Mouse (Mus musculus) thymus, adult 18-20 months (tissue): ENCODE data around the gene Tle4.
"Not testable (repeated sequence)": the region's sequence is repeated elsewhere in the genome, so short reads cannot be mapped to it uniquely, and the experiment has no call there.

Experiments
- DNase-seq, 2 experiments: peaks; one replicate each; pipeline ENCODE4 v3.0.0; 2022; ENCODE audit warnings: mixed read lengths in 2 of 2

The Tle4 gene

DNA sequence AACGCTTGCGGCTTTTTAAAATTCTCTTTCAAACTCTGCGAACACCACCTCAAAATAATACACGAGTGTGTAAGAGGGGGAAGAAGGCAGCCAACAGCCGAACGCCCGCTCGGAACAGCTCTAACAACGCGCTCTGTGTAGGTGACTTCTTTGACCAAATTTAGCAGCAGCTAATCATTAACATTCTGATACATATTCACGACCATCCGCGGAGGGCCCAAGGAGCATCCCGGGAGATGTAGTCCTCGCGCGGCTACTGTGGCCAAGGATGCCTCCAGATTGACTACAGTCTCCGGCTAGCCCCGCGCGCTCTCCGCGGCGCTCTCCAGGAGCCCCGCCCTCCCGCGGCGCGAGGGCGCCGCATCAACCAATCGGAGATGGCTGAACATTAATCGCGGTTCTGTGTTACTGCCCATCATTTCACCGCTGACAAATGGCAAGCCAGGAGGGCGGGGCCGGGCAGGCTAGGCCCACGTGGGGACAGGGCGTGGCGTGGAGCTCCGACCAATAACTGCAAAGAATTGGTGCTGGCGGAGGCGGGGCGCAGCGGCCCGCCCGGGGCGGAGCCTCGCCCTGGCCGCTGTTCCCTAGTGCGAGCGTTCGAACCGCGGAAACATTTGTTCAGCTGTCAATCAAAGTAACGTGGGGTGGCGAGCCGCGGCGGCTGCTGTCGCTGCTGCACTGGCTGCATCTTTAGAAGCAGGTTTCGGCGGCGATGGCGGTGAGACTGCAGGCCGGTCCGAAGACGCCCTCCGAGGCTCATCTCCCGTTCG lies at the start of gene Tle4:
TSS of gene Tle4 (minus strand) at position 135 of the 773 bp plus-strand sequence.
- DNase-seq = peak; percentile 100

DNA sequence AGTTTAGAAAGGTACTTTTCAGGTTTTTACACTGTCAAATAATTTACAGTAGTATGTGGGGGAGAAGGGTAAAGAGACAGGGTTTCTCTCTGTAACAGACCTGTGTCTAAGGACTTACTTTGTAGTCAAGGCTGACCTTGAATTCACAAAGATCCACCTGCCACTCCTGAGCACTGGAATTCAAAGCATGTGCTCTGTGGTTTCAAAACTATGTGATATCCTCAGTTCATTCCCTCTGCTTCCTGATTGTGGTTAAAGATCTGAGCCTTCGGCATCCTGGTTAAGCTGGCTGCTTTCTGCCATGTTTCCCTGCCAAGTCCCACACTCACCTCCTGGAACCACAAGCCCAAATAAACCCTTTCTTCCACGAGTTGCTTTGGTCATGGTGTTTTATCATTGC lies 47.8 kb upstream of the Tle4 start:
- no peak for DNase-seq

DNA sequence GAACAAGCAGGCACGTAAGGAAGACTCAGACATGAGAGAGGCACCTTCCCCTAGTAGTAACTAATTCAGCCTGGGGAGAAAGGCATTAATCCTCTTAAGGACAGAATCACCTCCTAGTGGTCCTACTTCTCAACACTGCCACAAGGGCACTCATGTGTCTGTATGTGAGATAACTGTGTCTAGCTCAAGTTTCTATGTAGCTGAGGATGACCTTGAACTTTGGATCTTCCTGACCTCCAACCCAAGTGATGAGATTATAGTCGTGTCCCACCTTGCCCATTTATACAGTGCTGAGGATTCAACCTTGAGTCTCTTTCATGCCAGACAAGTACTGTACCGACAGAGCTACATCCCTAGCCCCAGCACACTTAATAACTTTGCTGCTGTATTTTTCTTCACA lies 46.9 kb upstream of the Tle4 start:
- no peak for DNase-seq

DNA sequence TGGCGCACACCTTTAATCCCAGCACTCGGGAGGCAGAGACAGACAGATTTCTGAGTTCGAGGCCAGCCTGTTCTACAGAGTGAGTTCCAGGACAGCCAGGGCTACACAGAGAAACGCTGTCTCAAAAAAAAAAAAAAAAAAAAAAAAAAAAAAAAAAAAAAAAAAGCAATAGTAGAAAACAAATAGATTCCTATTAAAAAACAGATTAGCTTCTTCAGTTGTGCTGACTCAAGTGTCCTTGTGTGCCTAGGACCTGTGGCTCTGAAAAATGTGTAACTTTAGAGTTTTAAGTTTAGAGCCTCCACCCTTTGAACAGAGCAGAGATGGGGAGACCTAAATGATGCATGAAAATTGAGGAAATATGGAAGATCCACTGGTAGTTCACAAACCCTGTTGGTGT lies 45.2 kb upstream of the Tle4 start:
- DNase-seq = not testable (repeated sequence)

- DNase-seq = no peak
Observed at GRCm38 (mm10) chr19:14642663-14643062, 44.8 kb upstream of the Tle4 start.

GRCm38 (mm10) chr19:14635213-14635928 lies 37.5 kb upstream of the Tle4 start:
- no peak for DNase-seq

- DNase-seq = no peak
Observed at GRCm38 (mm10) chr19:14623355-14623754, 25.5 kb upstream of the Tle4 start.

GRCm38 (mm10) chr19:14620534-14620933 lies 22.7 kb upstream of the Tle4 start:
- no peak for DNase-seq

DNA sequence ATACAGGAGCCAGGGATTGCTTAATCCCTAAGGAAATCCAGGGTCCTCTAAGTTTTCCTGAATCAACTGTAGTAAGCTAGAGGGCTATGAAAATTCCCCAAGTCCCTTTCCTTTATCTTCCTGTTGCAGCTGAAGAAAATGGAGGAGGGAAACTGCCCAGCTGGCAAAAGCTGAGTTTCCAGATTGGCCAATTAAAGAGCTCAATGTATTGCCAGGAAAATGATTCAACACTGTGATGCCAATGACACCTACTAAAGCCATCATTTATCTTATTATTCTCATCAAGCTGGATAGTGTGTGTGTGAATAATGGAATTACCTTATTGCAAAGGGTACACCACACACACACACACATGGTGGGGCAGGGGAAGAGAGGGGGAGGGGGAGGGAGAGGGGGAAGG lies 22.0 kb upstream of the Tle4 start:
- no peak for DNase-seq

DNA sequence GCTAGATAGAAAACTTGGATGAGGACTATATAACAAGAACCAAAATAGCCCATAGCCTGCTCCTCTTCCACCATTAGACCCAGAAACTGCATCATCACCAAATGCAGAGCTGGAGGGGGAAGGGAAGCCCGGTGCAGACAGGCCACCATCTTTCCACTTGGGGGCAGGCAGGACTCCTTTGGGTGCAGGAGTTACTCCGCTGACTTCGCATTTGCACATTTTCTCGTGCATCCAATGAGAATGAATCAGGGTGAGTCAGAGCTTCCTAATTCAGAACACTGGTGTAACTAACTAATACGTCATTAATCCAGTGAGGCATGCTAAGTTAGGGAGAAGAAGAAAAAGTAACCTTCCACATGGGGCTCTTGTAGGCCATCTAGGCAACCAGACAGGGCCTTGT lies 17.0 kb upstream of the Tle4 start:
- DNase-seq = no peak

- no peak for DNase-seq
Observed at GRCm38 (mm10) chr19:14610542-14611317, 12.9 kb upstream of the Tle4 start.

GRCm38 (mm10) chr19:14600841-14601240 lies 3.0 kb upstream of the Tle4 start:
- no peak for DNase-seq

- DNase-seq = no peak
Observed at GRCm38 (mm10) chr19:14600354-14600753, 2.5 kb upstream of the Tle4 start.

- DNase-seq = no peak
Observed at GRCm38 (mm10) chr19:14599851-14600251, 2.0 kb upstream of the Tle4 start.

GRCm38 (mm10) chr19:14598690-14599288 lies 938 bp upstream of the Tle4 start:
- no peak for DNase-seq

GRCm38 (mm10) chr19:14596941-14597916 lies 622 bp downstream of the Tle4 start:
- DNase-seq = peak; percentile 26 to 37

DNA sequence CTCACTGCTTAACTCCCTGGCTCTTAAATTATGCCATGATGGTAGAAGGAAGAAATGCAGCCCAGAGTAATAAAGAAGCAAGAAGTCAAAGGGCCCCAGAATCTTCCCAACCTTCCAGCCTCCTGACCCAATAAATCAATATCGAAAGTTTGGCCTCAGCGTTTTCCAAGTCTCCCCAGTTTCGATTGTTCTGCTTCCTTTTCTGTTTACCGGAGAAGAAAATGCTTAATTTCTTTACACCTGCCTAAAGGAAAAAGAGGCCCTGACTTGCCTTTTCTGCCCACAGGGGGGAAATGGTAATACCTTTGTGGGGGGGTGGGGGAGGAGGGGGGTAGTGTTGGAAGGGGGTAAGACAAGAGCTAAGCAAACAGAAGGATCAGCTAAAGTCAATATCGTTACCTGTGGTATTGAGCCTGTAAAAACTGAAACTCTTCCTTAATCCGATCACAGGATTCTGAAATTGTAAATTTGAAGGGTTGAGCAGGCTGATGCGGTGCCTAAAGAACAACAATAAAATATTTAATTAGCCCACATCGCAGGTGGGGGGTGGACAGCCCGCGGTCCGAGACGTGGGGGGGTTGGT lies 1.4 kb downstream of the Tle4 start:
- no peak for DNase-seq

DNA sequence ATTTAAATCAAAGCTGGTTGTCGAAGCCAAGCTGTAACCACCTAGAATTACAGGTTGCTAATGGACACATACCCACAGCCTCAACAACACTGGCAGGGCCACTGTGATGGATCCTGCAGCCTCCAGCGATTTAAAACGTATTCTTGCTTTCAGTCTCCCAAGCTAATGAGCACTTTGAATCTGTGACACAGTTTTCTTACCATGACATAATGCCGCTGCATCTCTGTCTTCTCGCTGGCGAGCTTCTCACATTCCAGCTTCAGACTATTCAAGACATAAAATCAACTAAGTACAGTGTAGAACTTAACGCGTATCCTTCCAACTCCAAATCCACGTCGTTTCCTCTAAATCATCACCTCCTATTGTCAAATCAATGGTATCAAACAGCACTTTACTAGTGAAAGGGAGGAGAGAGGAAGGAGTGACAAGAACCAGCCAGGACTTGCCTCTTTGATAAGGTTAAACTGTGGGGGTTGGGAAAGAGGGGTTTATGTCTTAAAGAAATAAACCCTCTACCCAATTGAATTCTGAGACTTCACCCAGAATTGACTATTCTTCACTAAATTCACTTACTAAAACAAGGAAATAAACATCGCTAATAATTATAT lies 2.4 kb downstream of the Tle4 start:
- DNase-seq = no peak

DNA sequence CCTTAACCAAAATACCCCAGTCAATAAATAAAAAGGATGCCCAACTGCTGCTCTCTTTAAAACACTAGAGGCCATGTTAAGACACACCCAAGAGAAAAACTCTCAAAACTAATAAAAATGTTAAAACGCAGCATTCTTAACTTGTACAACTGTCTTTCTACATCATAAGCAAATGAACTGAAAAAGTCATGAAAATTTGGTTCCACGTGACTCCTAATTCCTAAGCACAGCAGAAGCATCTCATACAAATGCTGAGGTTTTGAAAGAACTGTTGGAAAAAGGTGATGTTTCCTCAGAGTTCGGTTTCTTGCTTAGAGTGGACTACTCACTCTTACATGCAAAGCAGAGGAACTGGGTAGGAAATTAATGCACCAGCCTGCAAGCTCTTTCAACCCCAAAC lies 3.3 kb downstream of the Tle4 start:
- no peak for DNase-seq

DNA sequence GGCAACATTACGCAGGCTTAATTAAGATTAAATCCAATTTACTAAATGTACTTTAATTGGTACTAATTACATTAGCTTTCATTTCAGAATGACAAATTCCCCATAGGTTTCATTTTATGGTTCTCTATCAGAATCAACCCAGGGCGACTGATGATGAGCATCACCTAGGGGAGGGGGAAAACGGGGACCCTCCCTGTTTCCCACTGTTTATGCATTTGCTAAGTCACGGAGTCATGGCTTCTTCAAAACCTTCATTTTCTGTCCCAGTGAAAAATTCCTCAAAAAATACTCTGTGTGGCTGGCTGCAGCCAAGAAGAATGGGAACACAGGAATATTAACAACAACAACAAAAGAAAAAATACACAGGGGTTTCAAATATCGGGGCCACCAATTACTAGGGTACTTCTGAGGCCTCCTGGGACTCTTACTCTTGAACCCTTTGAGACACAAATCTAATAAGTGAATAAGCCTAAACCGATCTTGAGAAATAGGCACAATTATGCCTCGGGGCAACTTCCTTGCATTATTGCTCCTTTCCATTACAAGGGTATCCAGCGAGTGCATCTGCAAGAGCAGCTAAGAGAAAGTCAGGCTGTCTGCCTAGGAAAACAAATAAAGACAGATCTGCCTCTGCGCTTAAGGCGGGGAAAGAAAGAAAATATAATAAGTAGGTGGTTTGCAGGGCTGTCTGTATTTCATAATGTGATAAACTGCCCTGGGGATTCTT lies 5.9 kb downstream of the Tle4 start:
- no peak for DNase-seq
